Mouse (Mus musculus) MN1 (cell line): ENCODE data around the gene Fgf22.
A peak's percentile ranks its signal among the peaks of the same experiment; 100 is the strongest.

Experiments used
- DNase-seq: peaks from one replicate; pipeline ENCODE4 v3.0.0-alpha.2; 2016; ENCODE audit warnings: low spot score

The Fgf22 gene

GRCm38 (mm10) chr10:79767372-79768244, 12.7 kb downstream of the Fgf22 start:
- peak; percentile 98 for DNase-seq

DNA sequence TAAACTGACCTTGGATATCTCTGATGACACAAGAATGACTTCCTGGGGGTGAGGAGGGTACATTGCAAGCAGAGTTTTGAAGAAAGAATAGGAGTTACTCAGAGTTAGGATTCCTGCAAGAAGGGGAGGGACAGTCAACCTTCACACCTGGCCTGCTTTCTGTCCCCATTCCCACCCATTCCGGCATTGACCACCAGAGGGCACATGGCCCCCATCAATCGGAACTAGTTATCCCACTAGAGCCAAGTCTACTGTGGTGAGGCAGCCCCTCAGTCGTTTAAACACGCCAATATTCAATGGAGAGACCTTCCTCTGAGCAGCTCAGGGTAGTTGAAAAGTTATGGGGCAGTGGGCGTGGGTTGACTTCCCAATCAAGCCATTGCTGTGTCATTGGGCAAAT, 13.5 kb downstream of the Fgf22 start:
- DNase-seq, result peak; percentile 83

- no peak for DNase-seq
Measured at GRCm38 (mm10) chr10:79769329-79769728, 14.5 kb downstream of the Fgf22 start.

DNA sequence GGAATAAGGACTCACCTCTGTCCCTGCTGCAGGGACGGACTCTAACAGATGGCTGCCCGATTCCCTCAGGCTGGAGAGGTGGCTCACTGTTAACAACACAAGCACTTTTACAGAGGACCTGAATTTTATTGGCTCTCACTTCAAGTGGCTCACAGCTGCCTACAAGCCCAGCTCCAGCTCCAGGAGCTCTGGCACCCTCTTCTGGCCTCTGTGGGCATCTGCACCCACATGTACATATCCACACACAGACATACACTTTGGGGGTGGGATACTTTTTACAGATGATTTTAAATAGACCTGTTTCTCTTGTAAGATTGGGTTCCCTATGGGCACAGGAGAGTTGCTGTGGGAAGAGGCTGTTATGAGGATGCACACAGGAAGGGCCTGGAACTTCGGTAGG, 17.4 kb downstream of the Fgf22 start:
- no peak for DNase-seq

GRCm38 (mm10) chr10:79773208-79773607, 18.3 kb downstream of the Fgf22 start:
- DNase-seq, result no peak

- DNase-seq, result no peak
Measured at GRCm38 (mm10) chr10:79774486-79775279, 19.8 kb downstream of the Fgf22 start.

DNA sequence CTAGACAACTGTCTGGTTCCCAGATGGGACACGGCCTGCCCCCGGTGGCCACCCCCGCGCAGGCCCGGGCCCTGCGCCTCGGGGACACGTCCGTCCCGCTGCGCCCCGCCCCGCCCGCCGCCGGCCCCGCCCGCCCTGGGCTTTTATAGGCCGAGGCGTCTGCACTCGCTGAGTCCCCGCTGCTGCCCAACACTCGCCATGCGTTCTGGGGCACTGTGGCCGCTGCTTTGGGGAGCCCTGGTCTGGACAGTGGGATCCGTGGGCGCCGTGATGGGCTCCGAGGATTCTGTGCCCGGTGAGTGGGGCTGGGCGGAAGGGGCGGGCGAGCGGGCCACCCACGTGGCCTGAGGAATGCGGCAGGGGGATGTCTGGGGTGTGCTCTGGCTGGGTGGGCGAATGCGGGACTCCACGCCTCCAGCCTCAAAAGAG, 22.2 kb downstream of the Fgf22 start, which contains the start of gene Fstl3:
TSS of gene Fstl3 (plus strand) at position 170 of the 429 bp plus-strand sequence.
- no peak for DNase-seq

- DNase-seq, result peak; percentile 93
Measured at GRCm38 (mm10) chr10:79778006-79778405, 23.1 kb downstream of the Fgf22 start.

GRCm38 (mm10) chr10:79779193-79779592, 24.3 kb downstream of the Fgf22 start:
- no peak for DNase-seq

DNA sequence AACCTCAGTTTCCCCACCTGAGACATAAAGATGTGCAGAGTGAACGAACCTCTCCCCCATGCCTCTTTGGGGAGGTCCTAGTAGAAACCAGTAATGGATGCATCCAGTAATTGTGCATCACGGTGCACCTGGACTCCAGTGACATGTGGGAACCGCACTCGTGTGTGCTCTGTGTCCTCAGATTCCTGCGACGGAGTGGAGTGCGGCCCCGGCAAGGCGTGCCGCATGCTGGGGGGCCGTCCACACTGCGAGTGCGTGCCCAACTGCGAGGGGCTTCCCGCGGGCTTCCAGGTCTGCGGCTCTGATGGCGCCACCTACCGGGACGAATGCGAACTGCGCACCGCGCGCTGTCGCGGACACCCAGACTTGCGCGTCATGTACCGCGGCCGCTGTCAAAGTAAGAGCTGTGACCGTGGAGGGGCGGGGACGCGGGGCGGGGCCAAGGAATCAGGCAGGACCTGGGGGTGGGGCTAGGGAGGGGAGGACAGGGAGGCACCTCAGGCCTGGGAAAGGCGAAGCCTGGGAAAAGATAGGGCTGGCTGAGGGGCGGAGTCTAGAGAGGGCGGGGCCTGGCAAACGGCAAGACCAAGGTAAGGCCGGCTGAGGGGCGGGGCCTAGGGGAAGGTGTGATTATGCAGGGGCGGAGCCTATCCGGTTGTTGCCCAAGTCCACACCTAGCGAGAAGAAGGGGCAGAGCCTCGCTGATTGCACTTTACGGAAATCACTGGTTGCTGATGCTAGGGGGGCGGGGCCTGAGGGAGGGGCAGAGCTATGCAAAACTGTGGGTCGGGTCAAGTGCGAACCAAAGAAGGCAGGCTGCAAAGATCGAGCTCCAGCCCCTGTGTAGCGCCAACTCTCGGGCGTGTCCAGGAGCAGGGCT, 25.1 kb downstream of the Fgf22 start:
- DNase-seq, result peak; percentile 69

GRCm38 (mm10) chr10:79780664-79781015, 25.8 kb downstream of the Fgf22 start:
- no peak for DNase-seq

GRCm38 (mm10) chr10:79781139-79781538, 26.3 kb downstream of the Fgf22 start:
- DNase-seq, result no peak

GRCm38 (mm10) chr10:79781956-79782355, 27.1 kb downstream of the Fgf22 start:
- no peak for DNase-seq

- no peak for DNase-seq
Measured at GRCm38 (mm10) chr10:79783050-79783449, 28.2 kb downstream of the Fgf22 start.

DNA sequence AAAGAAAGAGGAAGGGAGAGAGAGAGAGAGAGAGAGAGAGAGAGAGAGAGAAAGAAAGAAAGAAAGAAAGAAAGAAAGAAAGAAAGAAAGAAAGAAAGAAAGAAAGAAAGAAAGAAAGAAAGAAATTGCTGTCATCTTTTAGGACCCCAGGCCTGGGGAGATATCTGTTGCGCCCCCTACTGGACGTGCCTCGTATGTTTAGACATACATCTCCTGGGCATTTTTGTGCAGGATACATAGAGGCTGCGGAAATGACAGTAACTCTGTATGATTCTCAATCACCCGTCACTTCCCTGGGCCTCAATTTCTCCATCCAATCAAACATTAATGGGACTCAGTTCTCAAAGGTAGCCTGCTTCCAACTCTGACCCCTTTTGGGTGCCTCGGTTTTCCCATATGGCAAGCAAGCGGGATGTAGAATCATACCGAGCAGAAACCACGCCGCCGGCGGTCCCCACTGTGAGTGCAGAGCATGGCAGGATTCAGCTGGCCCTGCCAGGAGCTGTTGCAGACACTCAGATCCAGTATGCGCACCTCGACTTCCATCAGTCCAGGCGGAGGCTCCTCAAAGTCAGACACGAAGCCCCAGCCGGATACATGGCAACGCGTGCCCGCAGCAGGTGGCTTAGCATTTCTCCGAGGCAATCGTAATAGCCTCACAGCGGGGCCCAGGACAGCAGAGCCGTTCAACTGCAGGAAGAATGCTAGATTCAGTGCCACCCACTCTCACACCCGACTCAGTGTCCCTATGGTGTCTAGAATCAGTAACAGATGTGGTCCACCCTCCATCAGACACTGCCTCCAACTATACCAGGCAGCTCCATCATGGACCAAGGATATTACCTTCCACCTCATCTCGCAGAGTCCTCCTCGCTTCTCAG, 29.3 kb downstream of the Fgf22 start:
- DNase-seq, result peak; percentile 67

- peak; percentile 84 for DNase-seq
Measured at GRCm38 (mm10) chr10:79788386-79789158, 33.7 kb downstream of the Fgf22 start.

- DNase-seq, result no peak
Measured at GRCm38 (mm10) chr10:79789581-79789980, 34.7 kb downstream of the Fgf22 start.

- no peak for DNase-seq
Measured at GRCm38 (mm10) chr10:79790861-79791260, 36.0 kb downstream of the Fgf22 start, which contains the start of gene Prss57. Gene Prss57 (minus strand): TSS chr10:79790961.

- no peak for DNase-seq
Measured at GRCm38 (mm10) chr10:79792339-79793040, 37.6 kb downstream of the Fgf22 start.
